Mouse (Mus musculus) embryonic facial prominence, embryonic 10.5 days (tissue): ENCODE measurements around the gene Zfp974. TPM values are rescaled to one million over a fixed set of nuclear protein-coding genes. Genes with fewer than 3 reads are reported as not detected.
A peak's percentile ranks its signal among the peaks of the same experiment; 100 is the strongest.
"Not testable (repeated sequence)": the region's sequence is repeated elsewhere in the genome, so short reads cannot be mapped to it uniquely, and the experiment has no call there.

Experiments used
- DNase-seq: peaks from one replicate; pipeline ENCODE4 v3.0.0-alpha.2; 2017; ENCODE audit warnings: low spot score
- H3K27ac ChIP-seq: fragments of 300-500 bp; sonication (generic); replicated peaks from 2 replicates; pipeline ENCODE4 v1.5.1; 2016; ENCODE audit warnings: mild to moderate bottlenecking
- H3K27me3 ChIP-seq: fragments of 300-500 bp; sonication (generic); replicated peaks from 2 replicates; pipeline ENCODE4 v1.6.1; 2016; ENCODE audit warnings: low read depth, mild to moderate bottlenecking; ENCODE audit not compliant: poor library complexity, severe bottlenecking
- H3K36me3 ChIP-seq: fragments of 300-500 bp; sonication (generic); replicated peaks from 2 replicates; pipeline ENCODE4 v1.6.1; 2016; ENCODE audit warnings: mild to moderate bottlenecking, moderate library complexity
- H3K4me1 ChIP-seq: fragments of 300-500 bp; sonication (generic); 2 replicates; pipeline ENCODE4 v1.6.1; 2016
- H3K4me3 ChIP-seq: fragments of 300-500 bp; sonication (generic); 2 replicates; pipeline ENCODE4 v1.5.1; 2016; ENCODE audit warnings: mild to moderate bottlenecking, moderate library complexity
- H3K9me3 ChIP-seq: fragments of 300-500 bp; sonication (generic); 2 replicates; pipeline ENCODE4 v1.6.1; 2016; ENCODE audit warnings: mild to moderate bottlenecking
- WGBS: fragments of 180-500 bp; shearing (Covaris S2); methylation state at CpG from one replicate; pipeline ENCODE4 v1.1.7; 2016; 5-methylcytosine and 5-hydroxymethylcytosine counted together
- polyA plus RNA-seq: library from polyadenylated mRNA; unstranded; fragments of >200 nt; fragmentation: Nextera tagmentation; extraction: Ambion mirVana; gene quantifications from 2 replicates; pipeline ENCODE4 v1.2.1, GENCODE M21; 2016

Gene Zfp974
- 9.8 and 10.9 TPM in 2 replicates for polyA plus RNA-seq

DNA sequence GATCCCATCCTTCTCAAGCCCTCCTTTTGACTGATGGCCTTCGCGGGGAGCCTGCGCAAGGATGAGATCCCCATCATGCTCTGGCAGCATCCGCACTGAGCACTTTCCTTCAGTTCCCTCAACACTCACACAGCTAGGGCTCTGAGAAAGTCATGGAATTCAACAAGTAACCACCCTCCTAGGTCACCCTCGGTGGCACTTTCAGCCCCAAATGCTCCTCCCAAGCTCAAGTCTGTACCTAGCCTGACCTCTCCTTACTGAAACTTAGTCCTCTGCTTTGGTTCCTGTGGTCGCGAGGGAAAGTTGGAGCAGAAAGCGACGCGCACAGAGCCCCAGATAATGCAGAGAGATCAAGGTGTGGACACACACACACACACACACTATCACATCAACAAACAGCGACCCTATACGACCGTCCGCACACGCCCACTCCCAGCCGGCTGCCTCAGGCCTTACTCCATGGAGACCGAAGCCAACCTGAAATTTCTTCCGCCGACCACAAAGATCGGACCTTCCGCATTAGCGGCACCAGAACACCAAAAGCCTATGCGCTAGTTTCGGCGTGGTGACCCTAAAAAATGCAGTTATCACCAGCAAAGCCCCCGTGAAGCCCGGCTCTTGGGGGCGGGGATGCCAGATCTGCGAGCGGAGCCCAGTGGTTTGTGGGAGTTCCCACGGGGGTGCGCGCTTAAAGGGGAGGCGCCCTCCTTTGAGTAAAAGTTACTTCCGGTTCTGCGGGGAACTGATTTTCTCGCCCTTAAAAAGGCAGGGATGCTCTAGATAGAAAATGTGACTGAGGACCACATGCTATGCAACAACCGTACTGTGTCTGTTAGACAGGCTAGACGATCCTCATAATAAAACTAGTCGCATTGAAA, at the start of gene Zfp974:
Gene Zfp974 (minus strand): TSS at position 643 of the 878 bp plus-strand sequence.
- H3K9me3 ChIP-seq = no peaks in the 10 kb centered on the region
- peak; percentile 78 for DNase-seq
- H3K27ac ChIP-seq = peak within 1 kb of the TSS; percentile 83
- peak within 1 kb of the TSS; percentile 70 for H3K4me3 ChIP-seq
- peaks cover 17% of the 10 kb centered on the region for H3K4me1 ChIP-seq
- WGBS = 5% methylated on average over 40 of the region's 40 CpGs
- H3K27me3 ChIP-seq = no peaks in the 10 kb centered on the region
- peaks cover 15% of the 10 kb centered on the region for H3K36me3 ChIP-seq

DNA sequence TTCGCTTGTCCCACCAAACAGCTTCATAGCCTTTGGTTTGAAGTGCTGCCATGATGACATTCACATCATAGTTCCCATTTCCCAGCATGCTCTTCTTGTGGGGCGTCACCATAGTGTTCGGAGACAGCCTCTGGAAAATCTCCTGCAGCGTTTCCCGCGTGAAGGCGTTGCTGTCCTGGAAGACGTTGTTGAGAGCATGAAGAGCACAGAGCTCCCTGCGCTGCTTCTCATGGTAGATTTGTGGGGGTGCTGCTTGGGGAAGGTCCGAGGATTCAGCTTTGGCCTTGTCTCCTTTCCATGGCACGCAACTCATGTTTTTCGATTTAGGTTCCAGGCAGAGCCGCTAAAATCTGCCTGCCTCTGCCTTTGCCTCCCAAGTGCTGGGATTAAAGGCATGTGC, 20.2 kb upstream of the Zfp974 start:
- not testable (repeated sequence) for H3K4me1 ChIP-seq, H3K36me3 ChIP-seq, DNase-seq, H3K27me3 ChIP-seq, H3K4me3 ChIP-seq, H3K9me3 ChIP-seq, H3K27ac ChIP-seq
- WGBS = 94% methylated on average over 13 of the region's 13 CpGs

DNA sequence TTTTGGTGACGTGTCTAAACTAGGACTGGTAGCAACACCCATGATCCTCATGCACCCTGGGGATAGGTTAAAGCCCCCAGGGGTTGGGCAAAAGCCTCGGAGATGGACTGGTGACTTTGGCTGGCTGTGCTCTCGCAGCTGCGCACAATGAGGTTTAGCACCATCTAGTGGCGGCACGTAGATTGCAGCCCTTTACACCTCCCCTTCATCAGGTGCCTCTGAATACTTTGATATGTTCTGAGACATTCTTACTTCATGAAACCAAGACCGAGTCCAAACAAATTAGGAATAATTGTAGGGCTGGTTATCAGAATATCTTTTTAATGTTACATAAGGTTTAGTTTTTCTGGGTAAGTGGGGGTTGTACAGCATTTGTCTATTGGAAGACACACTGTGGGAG, 12.6 kb upstream of the Zfp974 start:
- H3K36me3 ChIP-seq, H3K9me3 ChIP-seq, DNase-seq, H3K4me1 ChIP-seq, H3K4me3 ChIP-seq, H3K27ac ChIP-seq, H3K27me3 ChIP-seq: not testable (repeated sequence)
- 47% methylated on average over 6 of the region's 7 CpGs for WGBS

DNA sequence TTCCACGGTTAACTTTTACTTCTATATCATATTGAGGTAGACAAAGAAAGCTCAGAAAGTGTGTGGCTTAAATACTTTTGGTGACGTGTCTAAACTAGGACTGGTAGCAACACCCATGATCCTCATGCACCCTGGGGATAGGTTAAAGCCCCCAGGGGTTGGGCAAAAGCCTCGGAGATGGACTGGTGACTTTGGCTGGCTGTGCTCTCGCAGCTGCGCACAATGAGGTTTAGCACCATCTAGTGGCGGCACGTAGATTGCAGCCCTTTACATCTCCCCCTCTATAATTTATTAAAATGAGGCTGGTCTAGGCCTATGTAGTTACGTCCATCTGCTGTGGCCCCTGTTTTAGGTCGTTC, 4.5 kb upstream of the Zfp974 start:
- peak overlapping the region; percentile 36; the same call in 1 of the 2 replicates for H3K4me3 ChIP-seq
- WGBS = 28% methylated on average over 1 of the region's 9 CpGs
- H3K9me3 ChIP-seq = not testable (repeated sequence)

DNA sequence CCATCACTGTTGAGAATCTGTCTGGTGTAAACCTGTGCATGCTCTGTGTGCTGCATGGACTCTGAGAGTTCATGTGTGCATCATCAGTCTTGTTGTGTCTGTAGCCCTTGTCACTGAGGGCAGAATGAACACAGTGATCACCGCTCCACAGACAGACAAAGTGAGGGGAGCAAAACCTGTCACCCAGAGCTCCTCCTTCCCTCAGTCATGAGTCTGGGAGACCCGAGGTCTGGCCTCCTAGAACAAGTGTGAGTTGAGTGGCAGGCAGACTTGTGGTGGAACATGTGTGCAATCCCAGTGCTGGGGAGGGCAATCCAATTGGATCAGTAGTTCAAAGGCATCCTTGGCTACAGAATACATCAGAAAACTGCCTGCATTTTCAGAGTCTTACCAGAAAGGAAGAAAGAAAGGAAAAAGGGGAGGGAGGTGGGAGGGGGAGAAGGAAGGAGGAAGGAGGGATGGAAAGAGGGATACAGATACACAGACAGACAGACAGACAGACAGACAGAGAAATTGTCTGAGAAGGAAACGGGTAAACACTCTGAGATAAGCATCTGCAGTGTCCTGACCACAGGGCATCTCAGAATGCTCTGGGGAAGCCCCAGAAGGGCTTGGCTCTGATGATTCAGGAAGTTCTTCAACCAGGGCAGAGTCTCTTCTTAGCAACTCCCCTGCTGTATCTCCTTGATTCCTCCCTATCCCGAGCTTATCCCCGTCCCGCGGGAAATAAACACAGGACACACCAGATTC, 4.0 kb upstream of the Zfp974 start:
- WGBS = 26% methylated on average over 7 of the region's 7 CpGs
- H3K4me1 ChIP-seq = peaks cover 15% of the 10 kb centered on the region
- no peak for DNase-seq
- H3K27me3 ChIP-seq = no peaks in the 10 kb centered on the region
- H3K27ac ChIP-seq = 0 out of 2 replicates have a peak overlapping the region, but pooled peaks have one; percentile 4
- H3K4me3 ChIP-seq = peak overlapping the region; percentile 36
- H3K9me3 ChIP-seq = no peaks in the 10 kb centered on the region
- H3K36me3 ChIP-seq = no peaks in the 10 kb centered on the region

More for the DNA sequence above, 4.5 kb upstream of the Zfp974 start:
- not testable (repeated sequence) for DNase-seq, H3K36me3 ChIP-seq, H3K27ac ChIP-seq, H3K27me3 ChIP-seq, H3K4me1 ChIP-seq

DNA sequence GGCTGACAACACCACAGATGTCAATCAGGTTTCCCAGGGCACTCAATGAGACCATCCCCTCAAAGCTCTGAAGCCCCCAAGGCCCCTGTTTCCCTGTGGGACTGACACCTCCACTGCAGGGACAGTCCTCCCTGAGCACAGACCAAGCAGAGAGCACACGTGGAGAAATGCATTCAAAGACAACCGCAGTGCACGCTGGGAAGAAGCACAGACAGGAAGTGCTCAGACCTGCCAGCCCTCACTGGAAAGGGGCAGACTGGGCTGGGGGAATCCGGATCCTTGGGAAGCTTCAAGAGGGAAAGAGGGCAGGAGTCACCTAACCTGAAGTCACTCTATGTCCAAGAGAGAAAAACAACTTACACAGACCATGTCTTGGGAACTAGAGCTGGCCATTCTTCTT, 2.2 kb downstream of the Zfp974 start:
- DNase-seq, H3K4me3 ChIP-seq, H3K9me3 ChIP-seq, H3K27me3 ChIP-seq, H3K4me1 ChIP-seq, H3K27ac ChIP-seq: not testable (repeated sequence)
- peaks cover 21% of the 10 kb centered on the region for H3K36me3 ChIP-seq
- 41% methylated on average over 4 of the region's 4 CpGs for WGBS

DNA sequence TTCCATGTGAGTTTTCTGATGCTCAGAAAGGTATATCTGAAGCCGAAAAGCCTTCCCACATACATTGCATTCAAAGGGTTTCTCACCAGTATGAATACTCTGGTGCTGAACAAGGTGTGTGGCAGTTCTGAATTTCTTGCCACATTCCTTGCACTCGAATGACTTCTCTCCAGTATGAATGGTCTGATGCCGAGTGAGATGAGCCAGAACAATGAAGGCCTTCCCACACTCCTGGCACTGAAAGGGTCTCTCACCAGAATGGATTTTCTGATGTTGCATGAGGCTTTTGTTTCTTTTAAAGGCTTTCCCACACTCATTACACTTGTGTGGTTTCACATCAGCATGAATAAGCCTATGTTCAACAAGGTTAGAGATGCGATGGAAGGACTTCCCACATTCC, 18.3 kb downstream of the Zfp974 start:
- 93% methylated on average over 4 of the region's 4 CpGs for WGBS
- not testable (repeated sequence) for H3K4me3 ChIP-seq, DNase-seq, H3K27me3 ChIP-seq, H3K27ac ChIP-seq, H3K9me3 ChIP-seq, H3K4me1 ChIP-seq
- peaks cover 44% of the 10 kb centered on the region for H3K36me3 ChIP-seq

DNA sequence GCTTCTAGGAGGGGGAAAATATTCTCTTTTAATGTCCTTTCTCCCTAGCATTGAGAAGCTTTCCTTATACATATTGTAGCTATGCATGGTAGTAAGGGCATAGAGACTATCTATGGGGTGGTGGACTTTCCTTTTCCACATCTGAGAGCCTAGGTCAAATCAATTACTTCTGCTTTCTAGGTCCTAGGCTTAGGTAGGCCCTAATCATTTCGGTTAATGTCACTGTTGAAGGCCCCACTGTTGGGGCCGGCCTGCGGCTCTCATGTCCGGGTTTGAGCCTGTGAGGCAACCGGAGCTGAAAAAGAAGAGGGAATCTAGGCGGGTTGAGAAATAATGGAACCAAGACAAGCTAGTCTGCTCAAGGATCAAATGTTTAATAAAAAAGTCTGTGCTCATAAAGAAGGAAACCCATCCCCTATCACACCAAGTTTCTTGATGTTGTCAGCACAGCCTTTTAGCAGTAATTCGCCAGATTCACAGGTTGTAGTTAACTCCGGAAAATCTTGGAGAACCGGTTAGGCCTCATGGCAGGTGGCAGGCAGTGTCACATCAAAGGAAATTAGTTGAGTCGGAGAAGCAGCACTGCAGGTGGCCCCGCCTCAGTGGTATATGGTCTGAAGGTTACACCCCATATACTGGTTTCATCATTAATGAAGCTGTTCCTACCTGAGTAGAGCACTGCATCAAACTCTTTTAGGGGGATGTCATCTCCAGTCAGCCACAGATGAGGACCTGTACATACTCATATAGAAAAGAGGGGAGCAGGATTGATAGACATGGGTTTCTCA, 24.0 kb downstream of the Zfp974 start:
- Histone ChIP-seq H3K4me1 (no peaks in the 10 kb centered on the region), H3K9me3 (no peaks in the 10 kb centered on the region; the same call in 1 of the 2 replicates), H3K27me3 (no peaks in the 10 kb centered on the region), H3K27ac (no peak overlapping the region), H3K36me3 (peaks cover 14% of the 10 kb centered on the region), H3K4me3 (no peak overlapping the region)
- WGBS = 71% methylated on average over 11 of the region's 11 CpGs
- DNase-seq = peak; percentile 13

DNA sequence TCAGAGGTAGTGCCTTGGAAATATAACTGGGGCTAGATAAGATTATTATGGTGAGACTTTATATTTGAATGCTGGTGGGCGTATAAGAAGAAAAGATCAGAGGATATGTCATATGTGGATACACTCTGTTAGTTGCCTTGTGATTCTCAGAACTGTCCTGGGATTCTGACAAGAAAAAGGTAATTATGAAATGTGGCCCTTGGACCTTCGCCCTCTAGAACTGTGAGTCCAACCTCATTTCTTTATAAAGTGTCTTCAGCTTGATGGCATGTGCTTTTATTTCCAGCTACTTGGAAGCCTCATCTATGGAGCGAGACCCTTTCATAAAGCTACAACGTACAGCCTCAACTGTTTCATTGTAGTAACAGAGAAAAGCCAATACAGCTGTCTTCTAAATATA, 28.7 kb downstream of the Zfp974 start:
- Histone ChIP-seq H3K4me1 (no peaks in the 10 kb centered on the region), H3K36me3 (no peaks in the 10 kb centered on the region), H3K9me3 (no peaks in the 10 kb centered on the region; the same call in 1 of the 2 replicates), H3K27me3 (no peaks in the 10 kb centered on the region), H3K4me3 (no peak overlapping the region), H3K27ac (no peak overlapping the region)
- WGBS = 88% methylated on average over 4 of the region's 4 CpGs
- no peak for DNase-seq

DNA sequence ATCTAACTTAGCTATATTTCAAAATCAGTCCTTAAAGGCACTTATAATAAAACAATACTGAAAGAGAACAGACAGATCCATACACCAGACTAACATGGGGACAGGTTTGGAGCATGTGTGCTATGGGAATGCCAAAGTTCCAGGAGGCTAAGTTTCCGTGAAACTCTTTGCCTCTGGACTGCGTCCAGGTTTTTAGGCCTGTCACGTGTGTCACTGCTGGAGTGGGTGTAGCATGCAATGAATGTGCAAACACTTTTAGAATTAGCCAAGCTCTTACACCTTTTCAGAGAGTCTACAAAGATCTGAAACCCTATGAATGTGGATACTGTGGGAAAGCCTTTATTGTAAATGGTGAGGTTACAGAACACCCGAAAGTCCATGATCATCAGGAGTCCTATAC, 47.5 kb downstream of the Zfp974 start:
- peaks cover 70% of the 10 kb centered on the region for H3K36me3 ChIP-seq
- no peak overlapping the region for H3K4me3 ChIP-seq
- H3K27ac ChIP-seq = no peak overlapping the region
- DNase-seq = no peak
- no peaks in the 10 kb centered on the region for H3K27me3 ChIP-seq
- WGBS = 96% methylated on average over 4 of the region's 4 CpGs
- H3K9me3 ChIP-seq = peaks cover 15% of the 10 kb centered on the region
- H3K4me1 ChIP-seq = no peaks in the 10 kb centered on the region

DNA sequence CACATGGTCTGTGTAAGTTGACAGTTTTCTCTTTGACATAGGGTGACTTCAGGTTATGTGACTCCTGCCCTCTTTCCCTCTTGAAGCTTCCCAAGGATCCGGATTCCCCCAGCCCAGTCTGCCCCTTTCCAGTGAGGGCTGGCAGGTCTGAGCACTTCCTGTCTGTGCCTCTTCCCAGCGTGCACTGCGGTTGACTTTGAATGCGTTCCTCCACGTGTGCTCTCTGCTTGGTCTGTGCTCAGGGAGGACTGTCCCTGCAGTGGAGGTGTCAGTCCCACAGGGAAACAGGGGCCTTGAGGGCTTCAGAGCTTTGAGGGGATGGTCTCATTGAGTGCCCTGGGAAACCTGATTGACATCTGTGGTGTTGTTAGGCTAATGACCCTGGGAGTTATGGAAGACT, 66.7 kb downstream of the Zfp974 start:
- Histone ChIP-seq H3K36me3 (peaks cover 40% of the 10 kb centered on the region), H3K4me1 (peaks cover 15% of the 10 kb centered on the region)
- not testable (repeated sequence) for DNase-seq, H3K9me3 ChIP-seq, H3K4me3 ChIP-seq, H3K27me3 ChIP-seq, H3K27ac ChIP-seq
- WGBS = 85% methylated on average over 5 of the region's 5 CpGs
